Mouse (Mus musculus) left cerebral cortex, postnatal 36 days (tissue): ENCODE measurements around the gene Manba. TPM values are rescaled to one million over a fixed set of nuclear protein-coding genes. Genes with fewer than 3 reads are reported as not detected.
"Not testable (repeated sequence)": the region's sequence is repeated elsewhere in the genome, so short reads cannot be mapped to it uniquely, and the experiment has no call there.

Source experiments
- DNase-seq, 2 experiments: peaks; one replicate each; pipeline ENCODE4 v3.0.0; 2021 to 2022; ENCODE audit warnings: low spot score in 2 of 2, mixed read lengths in 1 of 2
- intact Hi-C: fragments of 180-260 bp; cut with DNase I; formaldehyde crosslinking; loops from one replicate; pipeline ENCODE4 v1.15.1; 2025
- total RNA-seq, 2 experiments: library from RNA; stranded (reverse); gene quantifications; 2 replicates each; pipeline ENCODE4 v1.2.3; 2021

Manba gene
- total RNA-seq, 2 experiments from 2014 or later, result 7.2 to 9.9 TPM

GRCm38 (mm10) chr3:135481608-135482007 lies 3.8 kb upstream of the Manba start:
- intact Hi-C loops, result no loop called here

GRCm38 (mm10) chr3:135484650-135485049 lies 761 bp upstream of the Manba start:
- DNase-seq, intact Hi-C loops: not testable (repeated sequence)

More at GRCm38 (mm10) chr3:135481608-135482007, 3.8 kb upstream of the Manba start:
- DNase-seq, result no peak

GRCm38 (mm10) chr3:135485900-135486241 lies 460 bp downstream of the Manba start:
- intact Hi-C loops, result no loop called here
- no peak for DNase-seq

DNA sequence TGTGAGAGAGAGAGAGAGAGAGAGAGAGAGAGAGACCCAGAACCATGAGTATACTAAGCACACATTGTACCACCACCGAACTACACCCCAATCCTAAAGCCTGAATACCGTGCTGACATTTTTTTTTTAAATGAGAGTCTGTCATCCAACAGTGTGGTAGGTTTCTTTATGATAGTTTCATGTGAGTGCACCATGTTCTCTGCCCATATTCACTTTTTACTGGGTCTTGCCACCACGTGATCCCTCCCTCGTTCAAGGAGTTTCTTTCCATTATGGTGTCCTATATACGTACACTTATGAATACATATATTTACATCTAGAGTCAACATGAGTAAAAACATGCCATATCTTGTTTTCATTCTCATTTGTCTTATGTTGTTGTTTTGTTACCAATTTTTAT lies 940 bp downstream of the Manba start:
- DNase-seq, result no peak

DNA sequence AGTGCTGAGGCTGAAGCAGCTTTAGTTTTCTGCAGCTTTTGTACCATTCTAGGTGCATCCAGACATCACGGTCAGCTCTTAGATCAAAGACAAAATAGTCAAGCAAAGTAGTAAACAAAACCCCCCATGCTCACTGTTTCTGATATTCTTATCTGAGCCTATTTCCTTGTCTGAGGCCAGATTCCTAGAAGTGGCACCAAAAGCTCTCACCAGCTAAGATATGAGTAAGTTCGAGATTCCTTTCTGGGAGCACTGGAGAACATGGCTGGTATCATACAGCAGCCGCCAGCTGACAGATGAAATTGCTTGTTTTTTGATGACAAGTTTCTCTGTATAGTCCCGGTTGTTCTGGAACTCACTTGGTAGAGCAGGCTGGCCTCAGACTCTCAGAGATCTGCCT lies 2.4 kb downstream of the Manba start:
- no peak for DNase-seq
- intact Hi-C loops, result no loop called here

More for the DNA sequence above, 940 bp downstream of the Manba start:
- intact Hi-C loops, result no loop called here

DNA sequence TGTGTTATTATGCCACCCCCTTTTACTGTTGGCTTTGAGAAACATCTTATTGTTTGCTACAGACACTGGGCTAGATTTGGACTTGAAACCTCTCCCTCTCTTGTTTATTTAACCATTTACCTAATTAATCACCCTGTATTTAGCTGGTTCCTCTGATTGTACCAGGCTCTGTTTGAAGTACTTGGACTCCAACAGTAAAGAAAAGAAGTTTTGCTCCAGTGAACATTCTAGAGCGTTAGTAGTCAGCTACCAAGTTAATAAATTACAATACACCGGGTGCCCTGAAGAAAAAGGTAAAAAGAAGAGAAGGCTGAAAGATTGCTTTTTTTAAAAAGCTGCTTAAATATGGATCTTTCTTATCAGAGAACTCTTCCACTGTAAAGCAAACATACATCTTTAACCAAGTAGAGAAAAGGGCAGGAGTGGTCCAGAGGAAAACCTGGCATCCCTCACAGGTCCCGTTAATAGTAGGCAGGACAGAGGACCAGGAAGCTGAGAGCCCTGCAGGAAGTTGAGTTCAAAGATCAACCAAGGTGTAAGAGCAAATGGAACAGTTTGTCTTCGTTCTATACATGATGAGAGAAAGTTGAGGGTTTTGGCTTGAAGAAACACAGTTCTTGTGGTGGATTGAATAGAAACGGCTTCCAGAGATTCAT lies 4.6 kb downstream of the Manba start:
- intact Hi-C loops, result no loop called here

GRCm38 (mm10) chr3:135491102-135491501 lies 5.7 kb downstream of the Manba start:
- DNase-seq, result no peak
- intact Hi-C loops, result no loop called here

More for the DNA sequence above, 4.6 kb downstream of the Manba start:
- no peak for DNase-seq

DNA sequence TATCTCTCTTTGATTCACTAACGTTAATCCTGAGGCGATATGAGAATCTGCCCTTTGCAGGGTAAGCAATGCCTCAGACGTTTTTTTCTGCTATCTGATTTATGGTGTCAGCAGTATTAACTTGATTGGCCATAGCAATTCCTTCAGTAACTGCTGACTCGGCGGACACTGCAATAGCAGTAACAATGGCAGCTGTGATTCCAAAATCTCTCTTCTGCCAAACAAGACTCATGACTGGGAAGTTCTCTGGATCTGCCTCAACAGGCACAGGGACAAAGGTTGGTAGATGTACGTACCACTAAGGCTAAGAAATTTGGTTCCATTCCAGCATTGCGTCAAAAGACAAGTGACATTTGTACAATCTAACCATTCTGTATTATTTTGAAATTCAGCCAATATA lies 7.9 kb downstream of the Manba start:
- intact Hi-C loops, DNase-seq: not testable (repeated sequence)

DNA sequence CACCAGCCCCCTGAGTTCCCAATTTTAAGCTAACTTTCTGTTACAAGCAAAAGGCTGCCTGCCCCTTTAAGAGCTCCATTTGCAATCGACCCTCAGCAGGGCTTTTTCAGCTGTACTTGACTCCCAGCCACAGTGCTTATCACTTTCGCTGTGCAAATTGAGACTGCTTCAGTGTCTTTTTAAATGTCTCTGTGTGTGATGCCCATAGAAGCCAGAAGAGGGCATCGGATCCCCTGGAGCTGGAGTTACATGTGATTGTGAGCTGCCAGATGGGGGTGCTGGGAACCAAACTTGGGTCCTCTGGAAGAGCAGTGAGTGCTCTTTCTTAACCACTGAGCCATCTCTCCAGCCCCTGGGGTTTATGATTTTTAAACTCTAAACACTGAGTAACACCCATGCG lies 12.5 kb downstream of the Manba start:
- DNase-seq, intact Hi-C loops: not testable (repeated sequence)

GRCm38 (mm10) chr3:135498891-135499290 lies 13.5 kb downstream of the Manba start:
- intact Hi-C loops, result no loop called here
- no peak for DNase-seq

DNA sequence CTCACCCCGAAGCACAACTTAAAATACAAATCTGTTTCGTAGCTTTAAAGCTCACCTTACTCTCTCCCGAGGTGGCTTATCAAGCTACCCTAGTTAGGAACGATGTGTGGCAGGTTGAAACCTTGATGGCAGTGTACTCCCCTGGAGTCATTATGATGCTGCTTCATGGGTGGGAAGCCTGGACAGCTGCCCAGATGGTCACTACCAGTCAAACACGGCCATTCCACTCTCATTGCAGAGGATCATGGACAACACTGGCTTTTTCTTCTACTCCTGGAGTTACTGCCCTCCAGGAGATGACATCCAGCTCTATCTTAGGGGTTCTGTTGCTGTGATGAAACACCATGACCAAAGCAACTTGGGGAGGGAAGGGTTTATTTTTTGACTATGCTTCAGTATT lies 17.7 kb downstream of the Manba start:
- no peak for DNase-seq
- intact Hi-C loops, result no loop called here

DNA sequence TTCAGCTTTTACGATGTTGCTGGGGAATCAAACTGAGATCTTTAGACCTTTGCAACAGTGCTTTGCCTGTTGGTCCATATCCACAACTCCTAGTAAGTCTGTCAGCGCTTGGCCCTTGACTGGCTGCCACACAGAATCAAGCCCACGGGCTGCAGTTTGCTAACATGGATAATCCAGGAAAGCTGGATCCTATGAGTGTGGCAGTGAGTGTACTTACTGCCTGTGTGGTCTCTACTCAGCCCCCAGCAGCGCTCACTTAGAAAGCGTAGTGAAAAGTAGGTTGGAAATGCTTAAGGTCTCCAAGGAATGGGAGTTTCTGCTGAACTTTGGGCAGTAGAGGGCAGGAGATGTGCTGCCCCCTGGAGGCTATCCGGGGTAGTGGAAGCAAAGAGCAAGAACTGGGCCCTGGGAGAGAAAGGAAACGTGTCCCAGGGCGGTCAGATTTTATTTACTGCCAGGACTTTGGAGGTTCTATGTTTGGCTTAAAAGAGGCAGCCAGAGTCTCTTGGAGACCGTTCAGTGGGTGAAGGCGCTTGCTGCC lies 20.0 kb downstream of the Manba start:
- intact Hi-C loops, result loop anchor here (5.0 kb wide), 1 partner anchor 103 kb away; no protein-coding TSS in a partner anchor
- peak; percentile 18 to 26 for DNase-seq

GRCm38 (mm10) chr3:135505916-135506482 lies 20.6 kb downstream of the Manba start:
- intact Hi-C loops, result loop anchor here (5.0 kb wide), 1 partner anchor 104 kb away; no protein-coding TSS in a partner anchor
- no peak for DNase-seq

GRCm38 (mm10) chr3:135507506-135507905 lies 22.1 kb downstream of the Manba start:
- no peak for DNase-seq
- intact Hi-C loops, result loop anchor here (5.0 kb wide), 1 partner anchor 105 kb away; no protein-coding TSS in a partner anchor

DNA sequence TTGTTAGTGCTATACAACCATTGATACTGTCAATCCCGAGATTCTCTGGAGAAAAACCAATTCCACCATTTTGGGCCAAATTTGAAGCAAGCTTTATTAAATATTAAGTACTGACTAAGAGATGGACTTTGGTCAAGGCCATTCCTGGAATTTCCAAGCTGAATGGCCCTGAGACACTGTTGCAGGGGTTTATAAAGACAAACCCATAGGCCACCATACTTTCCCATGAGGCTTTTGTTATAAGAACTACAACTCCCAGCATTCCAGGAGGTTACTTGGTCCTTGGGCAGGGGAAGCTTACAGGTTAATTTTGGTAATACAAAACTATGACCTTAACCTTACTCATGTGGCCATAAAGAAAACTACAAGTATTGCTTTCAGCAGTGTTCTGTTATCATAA lies 22.8 kb downstream of the Manba start:
- intact Hi-C loops, result loop anchor here (5.0 kb wide), 1 partner anchor 106 kb away; no protein-coding TSS in a partner anchor
- DNase-seq, result no peak

GRCm38 (mm10) chr3:135510372-135510771 lies 25.0 kb downstream of the Manba start:
- DNase-seq, result no peak
- intact Hi-C loops, result no loop called here

- intact Hi-C loops, result no loop called here
Observed at GRCm38 (mm10) chr3:135511683-135512082, 26.3 kb downstream of the Manba start.

GRCm38 (mm10) chr3:135513270-135513669 lies 27.9 kb downstream of the Manba start:
- DNase-seq, result no peak
- intact Hi-C loops, result no loop called here

More at GRCm38 (mm10) chr3:135511683-135512082, 26.3 kb downstream of the Manba start:
- no peak for DNase-seq

DNA sequence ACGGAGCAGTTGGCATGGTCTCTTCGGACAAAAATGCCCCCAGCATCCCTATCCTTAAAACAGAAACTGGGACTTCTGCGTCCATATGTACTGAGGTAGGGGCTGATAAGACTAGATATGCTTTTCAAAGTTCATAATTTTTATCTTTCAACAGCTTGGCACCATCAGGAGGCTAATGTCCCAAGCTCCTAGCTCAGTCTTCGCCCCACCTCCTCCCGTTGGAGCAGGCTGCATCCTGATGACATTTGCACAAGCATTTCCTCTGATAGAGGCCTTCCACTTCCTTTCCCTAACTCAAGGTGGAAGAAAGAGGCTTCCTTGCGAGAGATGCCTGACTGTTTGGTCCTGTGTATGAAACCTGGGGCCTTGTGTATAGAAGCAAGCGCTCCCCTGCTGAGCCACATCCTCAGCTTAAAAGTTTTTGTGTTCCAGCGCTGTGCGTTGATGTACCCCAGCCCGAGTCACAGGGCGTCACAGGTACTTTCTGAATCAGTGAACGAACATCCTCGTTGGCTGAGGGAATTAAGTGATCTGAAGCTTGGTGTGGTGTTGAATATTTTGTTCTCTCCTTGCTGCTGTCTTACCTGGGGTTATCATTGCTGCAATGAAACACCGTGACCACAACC lies 28.5 kb downstream of the Manba start:
- no peak for DNase-seq
- intact Hi-C loops, result no loop called here

GRCm38 (mm10) chr3:135515246-135515645 lies 29.8 kb downstream of the Manba start:
- DNase-seq, result no peak

GRCm38 (mm10) chr3:135516891-135517290 lies 31.5 kb downstream of the Manba start:
- intact Hi-C loops, result no loop called here

More at GRCm38 (mm10) chr3:135515246-135515645, 29.8 kb downstream of the Manba start:
- intact Hi-C loops, result no loop called here

More at GRCm38 (mm10) chr3:135516891-135517290, 31.5 kb downstream of the Manba start:
- DNase-seq, result no peak
